Mouse (Mus musculus) large intestine, adult 2 months (tissue): ENCODE data around the gene Clint1. TPM values are rescaled to one million over a fixed set of nuclear protein-coding genes. Genes with fewer than 3 reads are reported as not detected.

ENCODE experiments used
- polyA plus RNA-seq: library from polyadenylated mRNA; depleted of rRNA; stranded (reverse); fragments of >200 nt; gene quantifications from 2 replicates; pipeline ENCODE4 v1.2.3, GENCODE M21; 2012; rRNA removed

Gene Clint1
- polyA plus RNA-seq, 1 experiment = 78.2 TPM

Other genes with a start within 250 kb of the Clint1 start
- 2.5 and 3.2 TPM in 2 replicates for gene Lsm11, start 92.9 kb downstream of the Clint1 start, polyA plus RNA-seq
- 6.5 and 7.7 TPM in 2 replicates for gene Thg1l, start 103.4 kb downstream of the Clint1 start, polyA plus RNA-seq
- gene Sox30, start 128.3 kb downstream of the Clint1 start, polyA plus RNA-seq = not detected in 2 replicates
- 20.6 and 22.5 TPM in 2 replicates for gene Gm12166, start 200.3 kb downstream of the Clint1 start, polyA plus RNA-seq
- 7.8 and 12.4 TPM in 2 replicates for gene Adam19, start 203.9 kb downstream of the Clint1 start, polyA plus RNA-seq